Mouse (Mus musculus): ENCODE results near the gene Col23a1.
A peak's percentile ranks its signal among the peaks of the same experiment; 100 is the strongest.

Gene Col23a1

GRCm38 (mm10) chr11:51470383-51471144 is 180.8 kb downstream of the Col23a1 start:
- DNase-seq (ENCODE audit: extremely low read depth, low read depth, low spot score) = no peak

DNA sequence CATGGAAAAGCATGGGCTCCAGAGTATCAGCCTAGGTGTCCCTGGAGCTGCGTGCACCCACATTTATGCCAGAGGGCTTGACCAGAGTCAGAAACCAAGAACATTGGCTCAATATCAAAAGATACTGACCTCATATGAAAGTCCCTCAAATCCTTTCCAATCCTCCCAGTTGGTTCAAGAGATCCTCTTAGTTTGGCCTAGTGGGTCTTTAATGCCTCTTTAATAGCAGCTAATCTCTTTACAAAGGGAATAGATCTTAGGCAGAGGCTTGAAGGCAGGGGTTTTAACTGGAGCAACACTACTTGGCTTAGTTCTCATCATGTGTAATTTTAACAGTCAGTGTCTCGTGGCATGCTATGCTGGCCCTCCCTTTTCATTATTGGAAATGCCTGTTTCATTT is 184.0 kb downstream of the Col23a1 start:
- no peak for DNase-seq (ENCODE audit: extremely low read depth, low read depth, low spot score)

DNA sequence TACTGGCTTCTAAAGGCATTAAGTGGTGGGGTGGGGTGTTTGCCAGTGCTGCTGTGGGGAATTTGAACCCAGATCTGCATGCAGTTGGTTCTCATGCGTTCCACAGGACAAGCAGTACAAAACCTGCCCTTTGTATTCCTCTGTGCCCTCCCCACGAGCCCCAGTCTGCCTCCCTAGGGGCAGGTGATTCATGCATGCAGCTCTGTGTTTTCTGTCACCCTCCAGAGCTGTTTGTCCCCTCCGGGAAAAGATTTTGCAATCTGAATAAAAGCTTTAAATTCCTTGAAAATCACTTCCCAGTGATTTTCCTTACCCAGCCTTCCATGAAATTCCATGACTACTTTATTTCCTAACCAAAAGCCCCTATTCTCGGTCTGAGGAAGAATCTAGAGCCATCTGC is 186.8 kb downstream of the Col23a1 start:
- no peak for DNase-seq (ENCODE audit: extremely low read depth, low read depth, low spot score)

DNA sequence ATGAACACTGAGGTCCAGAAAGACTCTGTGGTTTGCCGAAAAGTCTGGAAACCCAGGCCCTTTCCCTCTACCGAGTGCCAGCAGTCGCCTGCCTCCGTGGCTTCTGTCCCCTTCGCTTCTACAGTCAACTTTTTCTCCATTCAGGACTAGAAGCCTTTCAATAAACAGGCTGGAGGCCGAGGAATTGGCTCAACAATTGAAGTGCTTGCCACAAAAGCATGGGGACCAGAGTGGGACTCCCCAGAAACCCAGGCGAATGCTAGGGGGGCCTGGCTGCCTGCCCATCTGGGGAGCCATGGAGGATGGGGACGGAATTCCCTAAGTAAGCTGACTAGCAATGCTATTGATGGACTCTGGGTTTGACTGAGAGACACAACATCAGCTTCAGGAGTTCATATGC is 187.9 kb downstream of the Col23a1 start:
- no peak for DNase-seq (ENCODE audit: extremely low read depth, low read depth, low spot score)

- no peak for DNase-seq (ENCODE audit: extremely low read depth, low read depth, low spot score)
These were observed 192.5 kb downstream of the Col23a1 start for GRCm38 (mm10) chr11:51482251-51482650.

- DNase-seq (ENCODE audit: extremely low read depth, low read depth, low spot score) = no peak
These were observed 195.4 kb downstream of the Col23a1 start for GRCm38 (mm10) chr11:51485051-51485521.

DNA sequence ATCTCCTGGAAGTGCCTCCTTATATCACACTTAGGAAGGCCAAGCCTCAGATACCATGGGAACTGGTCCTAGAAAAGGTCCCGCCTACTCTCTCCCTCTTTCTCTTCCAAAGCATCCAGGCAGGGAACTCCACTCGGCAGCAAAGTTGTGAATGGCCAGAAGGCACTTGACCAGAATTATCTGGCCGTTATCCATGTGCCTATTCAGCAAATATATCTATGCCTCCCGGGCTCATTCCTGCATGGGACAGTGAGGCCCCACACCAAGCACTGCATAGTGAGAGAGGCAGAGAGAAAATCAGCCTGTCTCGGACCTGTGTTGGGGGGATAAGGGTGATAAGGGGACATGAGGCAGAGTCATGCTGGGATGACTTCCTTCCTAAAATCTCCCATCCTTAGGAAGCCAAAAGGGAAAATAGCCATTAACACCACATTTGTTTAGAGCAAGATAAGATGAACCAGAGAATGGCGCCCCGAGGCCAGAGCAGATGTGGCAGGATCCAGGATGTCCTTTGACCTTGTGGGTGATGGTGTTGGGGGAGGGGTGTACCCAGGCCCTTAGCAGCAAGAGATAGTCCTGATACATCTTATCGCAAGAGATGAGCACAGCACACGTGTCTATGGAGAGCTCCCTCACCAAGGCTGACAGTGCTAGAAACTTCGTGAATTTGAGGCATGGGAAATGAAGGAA is 196.2 kb downstream of the Col23a1 start:
- no peak for DNase-seq (ENCODE audit: extremely low read depth, low read depth, low spot score)

DNA sequence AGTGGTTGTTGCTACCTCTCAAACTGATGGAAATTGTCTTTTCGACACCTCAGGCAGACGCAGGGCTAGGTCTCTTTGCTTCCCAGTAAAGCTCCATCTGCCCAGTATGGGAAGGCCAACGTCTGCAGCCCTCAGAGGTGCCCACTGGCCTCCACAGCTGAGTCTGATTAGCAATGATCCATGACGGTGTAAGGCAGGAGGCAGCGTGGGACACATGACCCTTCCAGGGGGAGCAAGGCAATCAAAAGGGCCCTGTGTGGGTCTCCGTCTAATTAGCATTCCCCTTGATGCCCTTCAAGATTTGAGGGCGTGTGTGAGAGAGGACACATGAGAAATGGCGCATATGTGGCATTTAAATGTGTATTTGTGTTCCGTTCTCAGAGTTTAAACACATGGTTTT is 199.1 kb downstream of the Col23a1 start:
- no peak for DNase-seq (ENCODE audit: extremely low read depth, low read depth, low spot score)

DNA sequence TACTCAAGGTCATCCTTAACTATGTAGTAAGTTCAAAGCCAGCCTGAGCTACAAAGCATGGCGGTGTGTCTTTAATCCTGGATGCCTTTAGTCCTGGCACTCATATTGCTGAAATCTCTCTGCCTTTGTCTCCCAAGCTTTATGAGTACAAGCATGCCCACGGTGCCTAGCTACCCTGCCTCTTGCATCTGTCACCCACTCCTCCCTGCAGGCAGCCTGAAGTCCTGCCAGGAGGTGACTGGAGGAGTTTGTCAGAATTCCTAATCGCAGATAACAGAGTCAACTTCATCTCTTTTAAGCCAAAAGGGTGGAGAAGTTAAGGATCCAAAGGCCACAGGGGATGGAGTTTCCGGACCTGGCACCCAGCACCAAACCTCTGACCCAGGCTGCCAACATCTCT is 203.7 kb downstream of the Col23a1 start:
- DNase-seq (ENCODE audit: extremely low read depth, low read depth, low spot score) = no peak

DNA sequence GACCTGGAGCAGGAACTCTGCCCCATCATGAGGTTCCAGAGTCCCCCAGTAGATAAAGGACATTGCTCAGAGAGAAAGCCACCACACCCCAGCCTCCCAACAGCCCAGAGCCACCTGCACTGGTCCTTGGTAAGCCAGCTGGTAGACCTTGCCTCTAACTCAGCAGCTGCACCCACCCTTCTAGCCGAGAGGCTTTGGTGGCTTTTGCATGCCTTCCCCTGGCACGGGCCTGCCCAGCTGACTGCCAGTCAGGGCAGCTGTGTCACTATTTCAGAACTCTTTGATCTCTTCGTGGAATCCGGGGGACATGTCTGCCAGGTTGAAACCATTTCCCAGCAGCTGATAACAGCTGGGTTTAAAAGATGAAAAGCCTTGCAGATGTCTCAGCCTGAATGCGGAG is 204.5 kb downstream of the Col23a1 start:
- DNase-seq (ENCODE audit: extremely low read depth, low read depth, low spot score) = no peak

- DNase-seq (ENCODE audit: extremely low read depth, low read depth, low spot score) = no peak
These were observed 210.1 kb downstream of the Col23a1 start for GRCm38 (mm10) chr11:51499776-51500175.

DNA sequence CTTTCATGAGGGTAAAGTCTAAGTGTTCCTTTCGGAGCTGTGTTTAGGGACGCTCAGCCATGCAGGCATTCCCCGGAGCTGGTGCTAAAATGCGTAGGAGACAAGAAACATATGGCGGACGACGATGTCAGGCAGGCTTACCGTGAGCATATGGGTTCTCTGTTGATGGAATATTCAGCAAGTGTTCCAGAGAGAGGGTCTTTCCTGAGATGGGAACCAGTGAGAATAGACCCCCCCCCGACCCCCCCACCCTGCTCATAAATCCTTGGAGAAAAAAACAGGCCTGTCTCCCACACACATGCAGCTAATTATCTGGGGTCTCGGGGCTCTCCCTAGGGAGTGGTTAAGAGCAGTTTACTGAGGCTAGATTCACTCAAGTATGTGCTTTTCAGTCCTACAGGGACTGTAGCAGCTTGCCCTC is 212.7 kb downstream of the Col23a1 start:
- no peak for DNase-seq (ENCODE audit: extremely low read depth, low read depth, low spot score)

DNA sequence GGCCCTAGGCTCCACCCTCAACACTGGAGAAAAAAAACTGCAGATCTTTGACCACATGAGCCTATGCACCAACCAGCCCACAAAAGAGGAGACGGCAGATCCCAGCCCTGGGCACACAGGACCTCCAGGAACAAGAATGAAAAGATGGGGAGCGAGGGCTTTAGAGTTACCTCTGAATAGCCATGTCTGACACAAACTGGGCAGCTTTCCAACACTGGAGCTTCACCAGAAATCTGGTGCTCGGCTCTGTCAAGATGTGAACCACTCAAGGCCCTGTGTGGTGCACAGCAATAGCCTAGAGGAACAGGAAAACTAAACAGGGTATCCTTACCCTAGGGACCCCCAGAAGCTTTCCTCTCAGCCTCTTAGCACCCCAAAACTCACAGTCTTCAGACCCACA is 215.2 kb downstream of the Col23a1 start:
- no peak for DNase-seq (ENCODE audit: extremely low read depth, low read depth, low spot score)

DNA sequence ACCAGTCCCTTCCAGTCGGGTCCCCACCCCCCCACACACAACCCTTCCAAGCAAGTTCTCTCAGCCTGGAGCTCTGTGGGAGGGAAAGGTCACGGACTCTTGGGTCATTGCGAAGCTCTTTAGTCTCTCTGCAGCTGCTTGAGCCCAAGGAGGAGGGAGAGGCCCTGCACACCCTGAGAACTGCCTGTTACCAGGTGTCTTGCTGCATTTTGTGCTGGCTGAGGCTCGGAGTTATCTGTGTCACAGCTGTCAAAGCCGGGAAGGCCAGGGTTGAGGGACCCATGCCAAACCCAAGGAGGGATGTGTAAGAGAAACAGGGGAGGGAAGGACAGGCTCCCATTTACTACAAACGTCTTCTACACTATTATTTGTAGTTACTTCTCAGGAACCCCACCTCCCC is 218.3 kb downstream of the Col23a1 start:
- DNase-seq (ENCODE audit: extremely low read depth, low read depth, low spot score) = no peak

- DNase-seq (ENCODE audit: extremely low read depth, low read depth, low spot score) = no peak
These were observed 219.5 kb downstream of the Col23a1 start for GRCm38 (mm10) chr11:51509211-51509610.

- DNase-seq (ENCODE audit: extremely low read depth, low read depth, low spot score) = no peak
These were observed 223.3 kb downstream of the Col23a1 start for GRCm38 (mm10) chr11:51513019-51513418.

GRCm38 (mm10) chr11:51515346-51515745 is 225.6 kb downstream of the Col23a1 start:
- no peak for DNase-seq (ENCODE audit: extremely low read depth, low read depth, low spot score)

GRCm38 (mm10) chr11:51518100-51518499 is 228.4 kb downstream of the Col23a1 start:
- no peak for DNase-seq (ENCODE audit: extremely low read depth, low read depth, low spot score)

DNA sequence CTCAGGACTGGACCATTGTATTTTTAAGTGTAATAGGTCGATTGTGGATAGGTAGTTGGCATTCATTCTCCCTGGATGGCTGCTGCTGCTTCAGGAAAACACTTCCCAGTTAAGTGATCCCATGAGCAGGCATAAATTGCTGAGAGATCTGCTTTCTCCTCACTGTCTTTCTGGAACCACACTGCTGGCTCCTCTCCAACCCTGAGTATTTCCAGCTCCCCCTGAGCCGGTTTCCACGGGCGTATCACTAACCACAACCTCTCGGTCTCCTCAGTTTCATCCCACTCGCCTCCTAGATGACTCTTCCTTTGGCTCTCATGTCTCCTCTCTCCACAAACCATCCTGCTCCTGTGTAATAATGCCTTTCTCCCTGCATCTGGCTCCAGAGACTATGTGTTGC is 228.9 kb downstream of the Col23a1 start:
- DNase-seq (ENCODE audit: extremely low read depth, low read depth, low spot score) = no peak

GRCm38 (mm10) chr11:51521440-51521839 is 231.7 kb downstream of the Col23a1 start:
- no peak for DNase-seq (ENCODE audit: extremely low read depth, low read depth, low spot score)

DNA sequence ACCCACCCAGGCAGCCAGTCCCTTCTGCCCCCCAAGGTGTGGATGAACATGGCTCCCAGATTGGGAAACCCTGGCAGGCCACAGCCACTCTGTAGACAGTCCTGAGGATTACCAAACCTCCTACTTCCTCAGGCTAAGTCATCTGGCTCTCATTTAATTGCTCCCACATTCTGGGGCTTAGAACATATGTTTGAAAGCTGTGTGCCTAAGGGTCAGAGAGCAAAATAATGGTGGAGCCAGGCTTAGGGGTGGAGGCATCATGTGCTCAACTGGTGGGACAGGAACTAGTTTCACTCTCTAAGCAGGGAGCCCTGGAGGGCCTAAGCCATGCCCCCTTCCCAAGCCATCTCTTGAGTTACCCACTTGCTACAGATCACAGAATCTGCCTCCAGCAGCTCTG is 233.5 kb downstream of the Col23a1 start:
- peak; percentile 51 for DNase-seq (ENCODE audit: extremely low read depth, low read depth, low spot score)

GRCm38 (mm10) chr11:51523625-51524024 is 233.9 kb downstream of the Col23a1 start:
- no peak for DNase-seq (ENCODE audit: extremely low read depth, low read depth, low spot score)

All from fat pad, adult 2 months (tissue).